Mouse (Mus musculus): Measurements from ENCODE around the gene Iqcf1.

- TF ChIP-seq ZC3H11A (IDR thresholded peaks at IDR 0.05; ENCODE audit: borderline replicate concordance, low read depth, low read length) = no peak
- no peak for TF ChIP-seq CHD2 (IDR thresholded peaks at IDR 0.05; ENCODE audit: low read depth, low read length)
- no peak for TF ChIP-seq ZNF384 (IDR thresholded peaks at IDR 0.05; ENCODE audit: low read depth, low read length)
- TF ChIP-seq HCFC1 (IDR thresholded peaks at IDR 0.05; ENCODE audit: borderline replicate concordance, insufficient read depth, low read length) = no peak
Observed at GRCm38 (mm10) chr9:106483606-106484005, 16.2 kb upstream of the Iqcf1 start.
